Mouse (Mus musculus) myocyte (in vitro differentiated cells): ENCODE measurements at regions not wholly inside any gene's neighbourhood (a gene's known extent, or its start where the extent isn't known, plus 50 kb on each side); places are given as distances from the start of the nearest gene placed in this dataset.
A peak's percentile ranks its signal among the peaks of the same experiment; 100 is the strongest.

Experiments used
- H3K27me3 ChIP-seq: one replicate; pipeline ENCODE4 v1.6.1; 2011; ENCODE audit not compliant: control insufficient read depth, insufficient read depth, insufficient read length
- H3K36me3 ChIP-seq: one replicate; pipeline ENCODE4 v1.6.1; 2011; ENCODE audit not compliant: control insufficient read depth, insufficient read depth
- H3K4me2 ChIP-seq: one replicate; pipeline ENCODE4 v1.6.1; 2011; ENCODE audit warnings: low read depth, control low read depth
- H3K4me3 ChIP-seq: one replicate; pipeline ENCODE4 v1.5.1; 2011; ENCODE audit warnings: mild to moderate bottlenecking, control low read depth, moderate library complexity
- H3K79me2 ChIP-seq: one replicate; pipeline ENCODE4 v1.6.1; 2011; ENCODE audit not compliant: control insufficient read depth, insufficient read depth
- H3ac ChIP-seq: one replicate; pipeline ENCODE4 v1.6.1; 2011; ENCODE audit not compliant: control insufficient read depth, insufficient read length
- CEBPB ChIP-seq: IDR thresholded peaks from 2 replicates; pipeline ENCODE4 v1.6.1; 2011; ENCODE audit warnings: mild to moderate bottlenecking, moderate library complexity; ENCODE audit not compliant: poor library complexity, insufficient read depth, severe bottlenecking
- E2F4 ChIP-seq: IDR thresholded peaks from one replicate; pipeline ENCODE4 v1.6.1; 2011; ENCODE audit warnings: mild to moderate bottlenecking, control low read depth, moderate library complexity; ENCODE audit not compliant: insufficient read depth
- MAX ChIP-seq: IDR thresholded peaks from one replicate; pipeline ENCODE4 v1.6.1; 2011; ENCODE audit warnings: low read depth, mild to moderate bottlenecking, control low read depth
- MYOD1 ChIP-seq, 3 experiments: IDR thresholded peaks; one replicate each; pipeline ENCODE4 v1.6.1; 2011; ENCODE audit warnings: control low read depth in 2 of 3, low read depth in 2 of 3, mild to moderate bottlenecking in 2 of 3, moderate library complexity in 1 of 3; ENCODE audit not compliant: insufficient read length in 2 of 3, control insufficient read depth in 1 of 3
- MYOG ChIP-seq, 3 experiments: IDR thresholded peaks; one replicate each; pipeline ENCODE4 v1.6.1; 2011; ENCODE audit warnings: control low read depth in 2 of 3, low read depth in 2 of 3, mild to moderate bottlenecking in 2 of 3; ENCODE audit not compliant: insufficient read length in 2 of 3, control insufficient read depth in 1 of 3, insufficient read depth in 1 of 3
- POLR2A ChIP-seq: IDR thresholded peaks from one replicate; pipeline ENCODE4 v1.6.1; 2011; ENCODE audit warnings: low read depth, mild to moderate bottlenecking, control low read depth, moderate library complexity; ENCODE audit not compliant: insufficient read length
- POLR2AphosphoS2 ChIP-seq: IDR thresholded peaks from one replicate; pipeline ENCODE4 v1.6.1; 2011; ENCODE audit warnings: low read depth, control low read depth; ENCODE audit not compliant: insufficient read length
- REST ChIP-seq: IDR thresholded peaks from one replicate; pipeline ENCODE4 v1.6.1; 2011; ENCODE audit warnings: mild to moderate bottlenecking, control low read depth, moderate library complexity; ENCODE audit not compliant: insufficient read depth, insufficient read length
- SRF ChIP-seq: IDR thresholded peaks from one replicate; pipeline ENCODE4 v1.6.1; 2011; ENCODE audit warnings: low read depth; ENCODE audit not compliant: control insufficient read depth, insufficient read length
- TCF12 ChIP-seq: IDR thresholded peaks from one replicate; pipeline ENCODE4 v1.6.1; 2011; ENCODE audit warnings: mild to moderate bottlenecking, control low read depth; ENCODE audit not compliant: poor library complexity, insufficient read depth, severe bottlenecking
- TCF3 ChIP-seq: IDR thresholded peaks from one replicate; pipeline ENCODE4 v1.6.1; 2011; ENCODE audit warnings: low read depth, control low read depth; ENCODE audit not compliant: insufficient read length
- USF1 ChIP-seq: IDR thresholded peaks from one replicate; pipeline ENCODE4 v1.6.1; 2011; ENCODE audit warnings: low read depth, mild to moderate bottlenecking, control low read depth, moderate library complexity

DNA sequence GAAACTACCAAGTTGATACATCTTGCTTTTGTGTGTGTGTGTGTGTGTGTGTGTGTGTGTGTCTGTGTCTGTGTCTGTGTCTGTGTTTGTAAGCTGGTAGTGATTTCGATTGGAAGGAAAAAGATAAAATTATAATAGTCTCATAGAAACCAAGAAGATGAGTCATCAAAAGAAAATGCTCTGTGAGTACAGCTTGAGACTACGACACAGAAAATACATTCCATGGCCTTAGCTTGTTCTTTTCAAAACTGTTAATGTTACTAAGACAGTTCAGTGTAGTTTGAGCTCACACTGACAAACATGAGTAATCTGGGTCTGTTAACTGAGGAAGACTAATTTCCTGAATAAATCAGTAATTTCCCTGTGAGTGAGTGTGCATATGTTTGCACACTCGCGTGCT, 239.8 kb downstream of the Ptprc start:
- Histone ChIP-seq H3ac (no peak overlapping the region), H3K27me3 (no peaks in the 10 kb centered on the region), H3K79me2 (no peaks in the 10 kb centered on the region), H3K4me2 (peak overlapping the region; percentile 25), H3K36me3 (peaks cover 4% of the 10 kb centered on the region), H3K4me3 (no peak overlapping the region)
- no peak for TF ChIP-seq SRF
- no peak for TF ChIP-seq POLR2AphosphoS2
- no peak for TF ChIP-seq TCF3
- no peak for TF ChIP-seq POLR2A

DNA sequence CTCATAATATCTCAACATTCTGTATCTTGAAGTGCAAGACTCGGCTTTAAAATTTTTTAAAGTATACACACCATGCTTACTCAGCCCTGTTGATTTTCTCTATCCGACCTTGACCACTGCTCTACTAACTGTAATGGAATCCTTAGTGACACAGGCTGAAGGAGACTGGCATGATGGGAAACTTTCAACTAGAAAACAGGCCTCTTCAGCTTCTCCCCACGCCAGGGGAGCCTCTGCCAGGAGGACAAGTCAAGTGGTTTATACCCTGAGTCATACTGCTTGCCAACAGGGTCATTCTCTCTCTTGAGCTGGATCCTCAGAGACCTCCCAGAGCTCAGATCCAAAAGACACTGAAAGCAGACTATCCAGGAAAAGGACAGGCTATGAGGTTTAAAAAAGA, 245.7 kb downstream of the Ptprc start:
- H3K27me3 ChIP-seq: no peaks in the 10 kb centered on the region
- no peaks in the 10 kb centered on the region for H3K79me2 ChIP-seq
- TF ChIP-seq CEBPB (no peak), MAX (no peak), POLR2AphosphoS2 (no peak), SRF (no peak), USF1 (no peak), MYOG (IDR thresholded peaks at IDR 0.05; ENCODE audit: control insufficient read depth in 1 of 3, insufficient read depth in 1 of 3, insufficient read length in 2 of 3, low read depth in 2 of 3) (no peak), TCF3 (no peak), E2F4 (no peak)
- H3K4me2 ChIP-seq: no peak overlapping the region
- no peak overlapping the region for H3ac ChIP-seq
- H3K36me3 ChIP-seq: peaks cover 4% of the 10 kb centered on the region
- H3K4me3 ChIP-seq: no peak overlapping the region

DNA sequence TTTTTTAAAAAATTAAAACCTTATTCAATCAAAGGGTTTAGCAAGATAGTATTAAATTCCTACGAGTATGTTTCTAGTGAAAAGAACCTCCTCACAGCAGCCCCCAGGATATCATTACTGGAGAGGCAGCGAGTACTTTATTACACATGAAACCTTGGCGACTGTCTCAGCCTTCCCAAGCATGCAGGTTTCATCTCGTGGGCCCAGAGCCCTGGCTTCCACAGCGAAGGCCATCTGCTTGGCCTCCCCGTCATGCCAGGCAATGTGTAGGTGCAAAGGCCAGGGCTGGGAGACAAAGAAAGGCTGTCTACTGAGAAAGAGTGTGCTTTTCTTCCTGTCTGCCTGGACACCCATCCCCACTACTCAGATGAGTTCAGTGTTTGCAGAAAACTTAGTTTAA, 247.0 kb downstream of the Ptprc start:
- H3K79me2 ChIP-seq: no peaks in the 10 kb centered on the region
- no peak overlapping the region for H3ac ChIP-seq
- no peak overlapping the region for H3K4me3 ChIP-seq
- H3K27me3 ChIP-seq: no peaks in the 10 kb centered on the region
- H3K36me3 ChIP-seq: peaks cover 4% of the 10 kb centered on the region
- peak overlapping the region; percentile 37 for H3K4me2 ChIP-seq
- no peak for TF ChIP-seq POLR2AphosphoS2
- TF ChIP-seq MYOD1 (IDR thresholded peaks at IDR 0.05; ENCODE audit: control insufficient read depth in 1 of 3, insufficient read length in 2 of 3, low read depth in 2 of 3): no peak
- no peak for TF ChIP-seq POLR2A
- TF ChIP-seq TCF12: no peak
- no peak for TF ChIP-seq TCF3
- no peak for TF ChIP-seq MAX

DNA sequence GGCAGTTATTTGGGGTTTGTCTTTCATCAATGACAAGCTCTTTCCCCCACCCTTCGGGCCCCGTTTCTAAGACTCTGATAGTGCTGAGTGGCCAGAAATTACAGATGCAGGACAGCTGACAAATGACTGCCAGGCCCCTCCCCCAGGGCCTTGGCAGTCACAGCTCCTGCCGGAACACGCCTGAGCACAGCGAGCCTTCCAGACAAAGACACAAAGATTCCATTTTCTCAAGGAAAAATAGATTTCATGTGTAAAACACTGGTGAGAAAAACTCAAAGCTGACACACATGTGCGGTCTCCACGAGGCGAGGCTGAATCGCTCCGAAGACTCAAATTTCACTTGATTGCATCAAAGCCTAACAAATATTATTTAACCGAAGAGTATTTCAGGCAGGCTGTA, 247.6 kb downstream of the Ptprc start:
- Histone ChIP-seq H3K27me3 (no peaks in the 10 kb centered on the region), H3K4me3 (no peak overlapping the region), H3K36me3 (peaks cover 4% of the 10 kb centered on the region), H3K4me2 (peak overlapping the region; percentile 37), H3K79me2 (no peaks in the 10 kb centered on the region), H3ac (no peak overlapping the region)
- TF ChIP-seq MYOG (IDR thresholded peaks at IDR 0.05; ENCODE audit: control insufficient read depth in 1 of 3, insufficient read depth in 1 of 3, insufficient read length in 2 of 3, low read depth in 2 of 3) (peak in 1 of 3 experiments; percentile 26), CEBPB (peak; percentile 73; the same call in 1 of the 2 replicates), TCF12 (no peak), POLR2A (no peak)

DNA sequence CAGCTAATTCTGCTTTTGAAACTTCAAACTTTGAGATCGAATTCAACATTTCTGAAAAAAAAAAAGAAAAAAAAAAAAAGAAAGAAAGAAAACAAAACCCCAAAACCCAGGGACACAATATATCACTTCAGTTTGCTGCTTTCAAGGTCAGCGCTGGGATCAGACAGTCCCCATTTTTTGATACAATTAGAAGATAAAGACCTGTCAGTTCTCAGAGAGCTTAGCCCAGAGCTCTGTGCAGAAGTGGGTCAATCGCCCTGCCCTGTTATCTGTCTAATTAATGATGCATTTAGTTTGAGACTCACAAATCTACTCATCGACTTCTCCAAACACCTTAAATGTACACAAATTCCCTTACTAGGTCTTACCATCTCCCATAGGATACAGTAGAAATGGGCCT, 249.2 kb downstream of the Ptprc start:
- Histone ChIP-seq H3ac (no peak overlapping the region), H3K27me3 (no peaks in the 10 kb centered on the region), H3K36me3 (no peaks in the 10 kb centered on the region), H3K4me2 (no peak overlapping the region), H3K4me3 (no peak overlapping the region), H3K79me2 (no peaks in the 10 kb centered on the region)
- TF ChIP-seq E2F4: no peak
- no peak for TF ChIP-seq MYOG (IDR thresholded peaks at IDR 0.05; ENCODE audit: control insufficient read depth in 1 of 3, insufficient read depth in 1 of 3, insufficient read length in 2 of 3, low read depth in 2 of 3)
- no peak for TF ChIP-seq MAX
- no peak for TF ChIP-seq USF1
- no peak for TF ChIP-seq REST
- TF ChIP-seq SRF: no peak
- no peak for TF ChIP-seq TCF12
- TF ChIP-seq POLR2AphosphoS2: no peak
- no peak for TF ChIP-seq CEBPB
- TF ChIP-seq TCF3: no peak
- no peak for TF ChIP-seq MYOD1 (IDR thresholded peaks at IDR 0.05; ENCODE audit: control insufficient read depth in 1 of 3, insufficient read length in 2 of 3, low read depth in 2 of 3)
- TF ChIP-seq POLR2A: no peak

DNA sequence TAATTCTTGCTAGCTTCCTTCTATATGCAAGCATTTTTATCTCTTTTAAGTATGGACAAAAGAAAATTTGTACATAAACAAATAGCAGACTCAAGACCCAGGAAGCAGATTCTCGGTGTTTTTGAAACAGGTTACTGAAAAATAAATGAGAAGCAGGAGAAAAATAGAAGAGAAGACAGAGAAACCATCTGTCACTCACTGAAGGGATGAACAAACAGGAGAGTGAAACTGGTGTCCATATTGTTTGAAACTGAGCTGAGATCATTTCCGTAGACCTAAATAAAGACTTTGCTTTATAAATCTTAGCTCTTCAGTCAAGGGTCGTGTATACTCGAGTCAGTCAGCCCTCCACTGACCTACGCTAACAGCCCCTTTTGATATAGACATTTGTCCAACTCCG, 251.4 kb downstream of the Ptprc start:
- no peak for TF ChIP-seq POLR2A
- TF ChIP-seq TCF3: no peak
- TF ChIP-seq MAX: no peak
- TF ChIP-seq E2F4: no peak
- no peak for TF ChIP-seq TCF12
- no peak for TF ChIP-seq SRF
- TF ChIP-seq USF1: no peak
- no peak for TF ChIP-seq MYOG (IDR thresholded peaks at IDR 0.05; ENCODE audit: control insufficient read depth in 1 of 3, insufficient read depth in 1 of 3, insufficient read length in 2 of 3, low read depth in 2 of 3)
- no peak for TF ChIP-seq REST
- no peak for TF ChIP-seq MYOD1 (IDR thresholded peaks at IDR 0.05; ENCODE audit: control insufficient read depth in 1 of 3, insufficient read length in 2 of 3, low read depth in 2 of 3)
- no peaks in the 10 kb centered on the region for H3K79me2 ChIP-seq
- no peaks in the 10 kb centered on the region for H3K27me3 ChIP-seq
- no peak overlapping the region for H3K4me2 ChIP-seq
- H3K4me3 ChIP-seq: no peak overlapping the region
- H3ac ChIP-seq: no peak overlapping the region
- peaks cover 1% of the 10 kb centered on the region for H3K36me3 ChIP-seq
